Mouse (Mus musculus) myocyte (in vitro differentiated cells): ENCODE results near the gene Btbd3. TPM values are rescaled to one million over a fixed set of nuclear protein-coding genes. Genes with fewer than 3 reads are reported as not detected.

ENCODE experiments used
- H3K27me3 ChIP-seq: one replicate; pipeline ENCODE4 v1.6.1; 2011; ENCODE audit not compliant: control insufficient read depth, insufficient read depth, insufficient read length
- H3K36me3 ChIP-seq: one replicate; pipeline ENCODE4 v1.6.1; 2011; ENCODE audit not compliant: control insufficient read depth, insufficient read depth
- H3K4me2 ChIP-seq: one replicate; pipeline ENCODE4 v1.6.1; 2011; ENCODE audit warnings: low read depth, control low read depth
- H3K4me3 ChIP-seq: one replicate; pipeline ENCODE4 v1.5.1; 2011; ENCODE audit warnings: mild to moderate bottlenecking, control low read depth, moderate library complexity
- H3K79me2 ChIP-seq: one replicate; pipeline ENCODE4 v1.6.1; 2011; ENCODE audit not compliant: control insufficient read depth, insufficient read depth
- H3ac ChIP-seq: one replicate; pipeline ENCODE4 v1.6.1; 2011; ENCODE audit not compliant: control insufficient read depth, insufficient read length
- CEBPB ChIP-seq: IDR thresholded peaks from 2 replicates; pipeline ENCODE4 v1.6.1; 2011; ENCODE audit warnings: mild to moderate bottlenecking, moderate library complexity; ENCODE audit not compliant: poor library complexity, insufficient read depth, severe bottlenecking
- E2F4 ChIP-seq: IDR thresholded peaks from one replicate; pipeline ENCODE4 v1.6.1; 2011; ENCODE audit warnings: mild to moderate bottlenecking, control low read depth, moderate library complexity; ENCODE audit not compliant: insufficient read depth
- MAX ChIP-seq: IDR thresholded peaks from one replicate; pipeline ENCODE4 v1.6.1; 2011; ENCODE audit warnings: low read depth, mild to moderate bottlenecking, control low read depth
- MYOD1 ChIP-seq, 3 experiments: IDR thresholded peaks; one replicate each; pipeline ENCODE4 v1.6.1; 2011; ENCODE audit warnings: control low read depth in 2 of 3, low read depth in 2 of 3, mild to moderate bottlenecking in 2 of 3, moderate library complexity in 1 of 3; ENCODE audit not compliant: insufficient read length in 2 of 3, control insufficient read depth in 1 of 3
- MYOG ChIP-seq, 3 experiments: IDR thresholded peaks; one replicate each; pipeline ENCODE4 v1.6.1; 2011; ENCODE audit warnings: control low read depth in 2 of 3, low read depth in 2 of 3, mild to moderate bottlenecking in 2 of 3; ENCODE audit not compliant: insufficient read length in 2 of 3, control insufficient read depth in 1 of 3, insufficient read depth in 1 of 3
- POLR2A ChIP-seq: IDR thresholded peaks from one replicate; pipeline ENCODE4 v1.6.1; 2011; ENCODE audit warnings: low read depth, mild to moderate bottlenecking, control low read depth, moderate library complexity; ENCODE audit not compliant: insufficient read length
- POLR2AphosphoS2 ChIP-seq: IDR thresholded peaks from one replicate; pipeline ENCODE4 v1.6.1; 2011; ENCODE audit warnings: low read depth, control low read depth; ENCODE audit not compliant: insufficient read length
- REST ChIP-seq: IDR thresholded peaks from one replicate; pipeline ENCODE4 v1.6.1; 2011; ENCODE audit warnings: mild to moderate bottlenecking, control low read depth, moderate library complexity; ENCODE audit not compliant: insufficient read depth, insufficient read length
- SRF ChIP-seq: IDR thresholded peaks from one replicate; pipeline ENCODE4 v1.6.1; 2011; ENCODE audit warnings: low read depth; ENCODE audit not compliant: control insufficient read depth, insufficient read length
- TCF12 ChIP-seq: IDR thresholded peaks from one replicate; pipeline ENCODE4 v1.6.1; 2011; ENCODE audit warnings: mild to moderate bottlenecking, control low read depth; ENCODE audit not compliant: poor library complexity, insufficient read depth, severe bottlenecking
- TCF3 ChIP-seq: IDR thresholded peaks from one replicate; pipeline ENCODE4 v1.6.1; 2011; ENCODE audit warnings: low read depth, control low read depth; ENCODE audit not compliant: insufficient read length
- USF1 ChIP-seq: IDR thresholded peaks from one replicate; pipeline ENCODE4 v1.6.1; 2011; ENCODE audit warnings: low read depth, mild to moderate bottlenecking, control low read depth, moderate library complexity
- polyA plus RNA-seq: library from polyadenylated mRNA; unstranded; fragments of >200 nt; fragmentation: generic; extraction: Trizol; gene quantifications from one replicate; pipeline ENCODE4 v1.2.1, GENCODE M21; 2012; ENCODE audit warnings: missing spikeins

Btbd3 gene
- polyA plus RNA-seq, 1 experiment: 2.9 TPM

DNA sequence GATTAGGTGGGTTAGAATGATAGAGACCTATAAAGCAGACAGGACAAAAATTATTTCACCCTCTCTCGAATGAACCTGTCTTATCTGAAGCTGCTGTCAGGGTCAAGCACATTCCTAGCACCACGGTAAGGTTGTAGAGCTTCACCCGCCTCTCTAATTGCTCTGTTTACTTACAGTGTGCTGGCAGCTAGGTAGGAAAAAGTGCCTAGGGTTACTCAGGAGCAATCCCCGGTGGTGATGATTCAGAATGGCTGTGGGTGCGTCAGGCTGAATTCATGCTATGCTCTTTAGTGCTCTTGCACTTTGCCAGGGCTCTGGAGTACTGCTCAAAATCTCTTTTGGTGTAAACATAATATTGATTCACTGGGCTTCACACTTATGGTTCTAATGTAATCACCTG, 13.9 kb upstream of the Btbd3 start:
- Histone ChIP-seq H3K27me3 (no peaks in the 10 kb centered on the region), H3K36me3 (no peaks in the 10 kb centered on the region), H3K79me2 (no peaks in the 10 kb centered on the region), H3ac (no peak overlapping the region), H3K4me3 (no peak overlapping the region), H3K4me2 (no peak overlapping the region)
- TF ChIP-seq SRF: no peak
- TF ChIP-seq MAX: no peak
- TF ChIP-seq POLR2A: no peak
- TF ChIP-seq TCF12: no peak
- TF ChIP-seq USF1: no peak
- TF ChIP-seq MYOD1 (IDR thresholded peaks at IDR 0.05; ENCODE audit: control insufficient read depth in 1 of 3, insufficient read length in 2 of 3, low read depth in 2 of 3): no peak
- no peak for TF ChIP-seq TCF3
- TF ChIP-seq CEBPB: no peak
- no peak for TF ChIP-seq MYOG (IDR thresholded peaks at IDR 0.05; ENCODE audit: control insufficient read depth in 1 of 3, insufficient read depth in 1 of 3, insufficient read length in 2 of 3, low read depth in 2 of 3)
- TF ChIP-seq E2F4: no peak
- no peak for TF ChIP-seq POLR2AphosphoS2
- no peak for TF ChIP-seq REST

- Histone ChIP-seq H3K79me2 (no peaks in the 10 kb centered on the region), H3K36me3 (no peaks in the 10 kb centered on the region), H3K4me2 (no peak overlapping the region), H3K27me3 (no peaks in the 10 kb centered on the region), H3K4me3 (no peak overlapping the region), H3ac (no peak overlapping the region)
- no peak for TF ChIP-seq REST
- no peak for TF ChIP-seq MYOD1 (IDR thresholded peaks at IDR 0.05; ENCODE audit: control insufficient read depth in 1 of 3, insufficient read length in 2 of 3, low read depth in 2 of 3)
- TF ChIP-seq TCF12: no peak
- TF ChIP-seq CEBPB: no peak
- no peak for TF ChIP-seq MAX
- TF ChIP-seq MYOG (IDR thresholded peaks at IDR 0.05; ENCODE audit: control insufficient read depth in 1 of 3, insufficient read depth in 1 of 3, insufficient read length in 2 of 3, low read depth in 2 of 3): no peak
- TF ChIP-seq POLR2AphosphoS2: no peak
- no peak for TF ChIP-seq E2F4
- TF ChIP-seq SRF: no peak
- no peak for TF ChIP-seq TCF3
These were observed 10.6 kb upstream of the Btbd3 start for GRCm38 (mm10) chr2:138245631-138246289.

DNA sequence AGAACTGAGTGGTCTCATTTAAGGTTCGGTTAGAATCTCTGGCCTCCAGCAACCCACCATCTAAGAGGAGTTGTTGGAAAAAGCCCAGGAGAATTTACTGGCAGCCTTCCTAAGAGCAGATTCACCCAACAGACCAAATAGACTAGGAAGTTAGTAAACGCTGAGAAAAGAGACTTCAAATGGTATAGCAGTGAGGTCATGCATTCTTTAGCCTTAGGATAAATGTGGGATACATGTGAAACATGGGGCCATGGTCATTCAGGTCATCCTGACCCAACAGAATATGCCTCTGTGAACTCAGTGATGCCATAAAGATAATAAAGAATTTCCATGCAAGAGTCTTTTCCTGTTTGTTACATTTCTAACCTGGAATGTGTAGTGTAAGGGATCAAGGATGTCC, 8.4 kb upstream of the Btbd3 start:
- no peaks in the 10 kb centered on the region for H3K27me3 ChIP-seq
- no peak overlapping the region for H3K4me3 ChIP-seq
- no peak overlapping the region for H3K4me2 ChIP-seq
- no peaks in the 10 kb centered on the region for H3K36me3 ChIP-seq
- TF ChIP-seq REST (no peak), MAX (no peak), POLR2A (no peak), TCF3 (no peak), USF1 (no peak), E2F4 (no peak), SRF (no peak), MYOG (IDR thresholded peaks at IDR 0.05; ENCODE audit: control insufficient read depth in 1 of 3, insufficient read depth in 1 of 3, insufficient read length in 2 of 3, low read depth in 2 of 3) (no peak), CEBPB (no peak), POLR2AphosphoS2 (no peak), MYOD1 (IDR thresholded peaks at IDR 0.05; ENCODE audit: control insufficient read depth in 1 of 3, insufficient read length in 2 of 3, low read depth in 2 of 3) (no peak), TCF12 (no peak)
- H3K79me2 ChIP-seq: no peaks in the 10 kb centered on the region
- no peak overlapping the region for H3ac ChIP-seq

DNA sequence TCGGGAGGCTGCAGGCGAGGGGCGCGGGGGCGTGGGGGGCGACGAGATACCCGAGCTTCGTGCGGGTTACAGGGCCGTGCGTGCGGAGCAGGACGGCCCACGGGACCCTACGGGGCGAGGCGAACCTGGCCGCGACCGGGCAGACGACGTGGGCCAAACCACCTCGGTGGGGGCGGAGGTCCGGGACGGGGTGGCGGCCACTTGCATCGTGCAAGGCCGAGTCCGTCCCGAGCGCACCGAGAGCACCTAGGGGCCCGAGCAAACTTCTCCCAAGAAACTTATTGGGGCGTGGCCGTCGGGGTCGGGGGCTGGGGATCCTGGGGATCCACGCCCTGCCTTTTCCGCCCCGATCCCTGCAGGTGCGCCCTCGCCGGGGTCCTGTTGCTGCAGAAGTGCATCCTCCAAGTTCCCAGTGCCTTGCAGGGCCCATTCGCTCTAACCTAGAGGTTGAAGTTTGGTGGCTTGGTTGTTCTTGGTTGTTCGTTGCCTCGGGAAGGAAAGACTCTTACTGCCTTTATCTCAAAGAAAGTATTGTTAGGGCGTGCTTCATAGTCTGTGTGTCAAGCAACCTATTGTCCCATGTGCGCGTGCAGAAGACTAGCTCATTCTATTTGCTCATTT, 596 bp downstream of the Btbd3 start:
- no peaks in the 10 kb centered on the region for H3K36me3 ChIP-seq
- peak overlapping the region; percentile 47 for H3ac ChIP-seq
- H3K27me3 ChIP-seq: no peaks in the 10 kb centered on the region
- peak overlapping the region; percentile 36 for H3K4me3 ChIP-seq
- peaks cover 33% of the 10 kb centered on the region for H3K79me2 ChIP-seq
- peak overlapping the region; percentile 83 for H3K4me2 ChIP-seq
- TF ChIP-seq E2F4: no peak

GRCm38 (mm10) chr2:138257692-138258315, 1.4 kb downstream of the Btbd3 start:
- H3K4me2 ChIP-seq: peak overlapping the region; percentile 83
- TF ChIP-seq SRF (no peak), POLR2AphosphoS2 (no peak), USF1 (no peak), MAX (no peak), E2F4 (no peak), TCF12 (no peak)
- H3K4me3 ChIP-seq: peak overlapping the region; percentile 36
- no peaks in the 10 kb centered on the region for H3K36me3 ChIP-seq
- H3K79me2 ChIP-seq: peaks cover 33% of the 10 kb centered on the region
- no peak overlapping the region for H3ac ChIP-seq
- no peaks in the 10 kb centered on the region for H3K27me3 ChIP-seq
